Mouse (Mus musculus) olfactory bulb, adult 2 months (tissue): ENCODE results near the gene Grk5.

Experiments used
- CTCF ChIP-seq: fragments of 200-500 bp; IDR thresholded peaks from 2 replicates; pipeline ENCODE4 v1.5.1; 2012; ENCODE audit warnings: low read depth, mild to moderate bottlenecking, low read length, moderate library complexity; ENCODE audit not compliant: insufficient read depth
- POLR2A ChIP-seq: fragments of 200-500 bp; IDR thresholded peaks from 2 replicates; pipeline ENCODE4 v1.6.1; 2012; ENCODE audit warnings: mild to moderate bottlenecking, low read depth, low read length, moderate library complexity; ENCODE audit not compliant: insufficient read depth

DNA sequence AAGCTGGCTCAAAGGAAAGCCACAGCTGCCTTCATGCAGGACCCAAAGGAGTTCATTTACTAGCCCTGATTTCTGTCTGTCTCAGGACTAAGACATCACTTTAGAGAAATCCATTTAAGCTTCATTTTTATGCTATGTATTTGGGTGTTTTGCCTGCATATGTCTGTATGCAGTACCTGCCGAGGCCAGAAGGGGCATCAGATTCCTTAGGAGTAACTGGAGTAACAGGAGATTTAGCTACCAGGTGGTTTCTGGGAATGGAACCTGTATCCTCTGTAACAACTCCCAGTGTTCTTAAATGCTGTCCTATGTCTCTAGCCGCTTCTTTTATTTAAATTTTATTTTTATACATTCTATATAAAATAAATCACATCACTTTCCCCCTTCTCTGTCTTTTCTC is 220.6 kb downstream of the Grk5 start:
- TF ChIP-seq POLR2A: no peak
- no peak for TF ChIP-seq CTCF
